Mouse (Mus musculus): Measurements from ENCODE around the gene Crygs. TPM values are rescaled to one million over a fixed set of nuclear protein-coding genes. Genes with fewer than 3 reads are reported as not detected.

Crygs gene
- total and polyA plus RNA-seq, 3 experiments: not detected

GRCm38 (mm10) chr16:22820731-22821130, 9.4 kb upstream of the Crygs start:
- Histone ChIP-seq H3K4me3 (ENCODE audit: control insufficient read depth in 1 of 2, insufficient read depth in 1 of 2, low read depth in 2 of 2, low read length in 2 of 2) (no peak overlapping the region), H3K79me2 (ENCODE audit: control insufficient read depth, insufficient read depth, low read length, poor library complexity) (no peaks in the 10 kb centered on the region), H3K9me3 (replicated peaks; ENCODE audit: insufficient read depth, low read length) (no peaks in the 10 kb centered on the region), H3K27ac (ENCODE audit: control insufficient read depth, low read depth, low read length) (no peak overlapping the region), H3K4me1 (ENCODE audit: control insufficient read depth in 1 of 2, insufficient read depth in 2 of 2, low read length in 2 of 2) (no peaks in the 10 kb centered on the region), H3K27me3 (ENCODE audit: control insufficient read depth in 1 of 2, insufficient read depth in 2 of 2, low read length in 2 of 2) (no peaks in the 10 kb centered on the region), H3K9ac (ENCODE audit: control insufficient read depth, low read depth, low read length, poor library complexity, severe bottlenecking) (no peak overlapping the region), H3K36me3 (ENCODE audit: control insufficient read depth in 1 of 2, insufficient read depth in 2 of 2, low read length in 2 of 2) (peaks cover 0 to 6% of the 10 kb centered on the region in 2 experiments; a peak in 2 of 4 replicates)
- TF ChIP-seq ZNF384 (IDR thresholded peaks at IDR 0.05; ENCODE audit: low read depth, low read length) (no peak), CTCF (IDR thresholded peaks at IDR 0.05 in 2 of 3, conservative IDR thresholded peaks at IDR 0.05 in 1 of 3; ENCODE audit: control insufficient read depth in 1 of 3, insufficient read depth in 1 of 3, low read depth in 2 of 3, low read length in 3 of 3, poor library complexity in 1 of 3, severe bottlenecking in 1 of 3) (peak in 2 of 3 experiments; percentile 20 to 25; a peak in 3 of 6 replicates)
- peak; percentile 28 for DNase-seq (ENCODE audit: low read depth, low spot score)

DNA sequence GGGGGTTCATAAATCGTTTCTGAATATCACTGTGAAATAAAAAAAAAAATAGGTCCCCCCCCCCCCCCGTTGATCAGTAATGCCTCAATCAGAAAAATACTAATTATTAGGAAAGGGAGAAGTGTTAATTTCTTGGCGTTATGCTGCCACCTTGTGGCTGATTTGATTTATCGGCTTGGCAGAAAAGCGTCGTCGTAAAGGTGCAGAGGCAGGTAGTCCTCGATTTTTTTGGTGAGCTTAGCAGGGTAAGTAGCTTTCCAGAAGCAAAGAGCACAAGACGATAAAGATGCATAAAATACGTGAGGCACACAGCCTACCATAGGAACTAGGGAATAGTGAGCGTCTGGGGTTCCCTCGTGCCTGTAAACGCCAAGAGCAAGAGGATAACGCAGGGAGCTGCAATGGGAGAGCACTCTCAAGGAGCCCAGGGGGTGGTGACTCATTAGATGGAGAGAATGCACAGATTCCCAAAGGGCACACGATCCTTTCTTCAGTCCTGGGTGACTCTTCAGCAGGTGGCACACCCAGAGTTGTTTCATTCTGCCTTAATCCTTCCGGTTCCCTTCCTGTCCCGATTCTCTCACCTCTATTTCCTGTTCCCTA, 3.8 kb downstream of the Crygs start:
- no peaks in the 10 kb centered on the region for H3K4me1 ChIP-seq (ENCODE audit: control insufficient read depth in 1 of 2, insufficient read depth in 2 of 2, low read length in 2 of 2)
- H3K4me3 ChIP-seq (ENCODE audit: control insufficient read depth in 1 of 2, insufficient read depth in 1 of 2, low read depth in 2 of 2, low read length in 2 of 2): no peak overlapping the region
- no peak overlapping the region for H3K27ac ChIP-seq (ENCODE audit: control insufficient read depth, low read depth, low read length)
- no peaks in the 10 kb centered on the region for H3K9me3 ChIP-seq (replicated peaks; ENCODE audit: insufficient read depth, low read length)
- no peak overlapping the region for H3K9ac ChIP-seq (ENCODE audit: control insufficient read depth, low read depth, low read length, poor library complexity, severe bottlenecking)
- peak; percentile 62 for DNase-seq (ENCODE audit: low read depth, low spot score)
- no peaks in the 10 kb centered on the region for H3K27me3 ChIP-seq (ENCODE audit: control insufficient read depth in 1 of 2, insufficient read depth in 2 of 2, low read length in 2 of 2)
- H3K79me2 ChIP-seq (ENCODE audit: control insufficient read depth, insufficient read depth, low read length, poor library complexity): no peaks in the 10 kb centered on the region
- peak; percentile 82 for TF ChIP-seq RAD21 (IDR thresholded peaks at IDR 0.05; ENCODE audit: low read depth, low read length)
- TF ChIP-seq ZNF384 (IDR thresholded peaks at IDR 0.05; ENCODE audit: low read depth, low read length): no peak
- TF ChIP-seq MAZ (IDR thresholded peaks at IDR 0.05; ENCODE audit: low read depth, low read length): no peak
- TF ChIP-seq ZC3H11A (IDR thresholded peaks at IDR 0.05; ENCODE audit: low read depth, low read length): peak; percentile 75
- TF ChIP-seq HCFC1 (IDR thresholded peaks at IDR 0.05; ENCODE audit: low read depth, low read length): no peak
- TF ChIP-seq NRF1 (IDR thresholded peaks at IDR 0.05; ENCODE audit: insufficient read depth, low read depth, low read length, poor library complexity, severe bottlenecking): no peak
- no peak for TF ChIP-seq BHLHE40 (IDR thresholded peaks at IDR 0.05; ENCODE audit: borderline replicate concordance, low read depth, low read length)
- TF ChIP-seq MYC (IDR thresholded peaks at IDR 0.05; ENCODE audit: low read depth, low read length): no peak
- TF ChIP-seq SMC3 (IDR thresholded peaks at IDR 0.05; ENCODE audit: low read depth, low read length): peak; percentile 81
- no peak for TF ChIP-seq MXI1 (IDR thresholded peaks at IDR 0.05; ENCODE audit: low read depth, low read length)
- peak; percentile 46 to 82 (median 62) for TF ChIP-seq CTCF (IDR thresholded peaks at IDR 0.05 in 2 of 3, conservative IDR thresholded peaks at IDR 0.05 in 1 of 3; ENCODE audit: control insufficient read depth in 1 of 3, insufficient read depth in 1 of 3, low read depth in 2 of 3, low read length in 3 of 3, poor library complexity in 1 of 3, severe bottlenecking in 1 of 3)
- no peak for TF ChIP-seq SIN3A (IDR thresholded peaks at IDR 0.05; ENCODE audit: low read length)
- H3K36me3 ChIP-seq (ENCODE audit: control insufficient read depth in 1 of 2, insufficient read depth in 2 of 2, low read length in 2 of 2): no peaks in the 10 kb centered on the region

GRCm38 (mm10) chr16:22802786-22803185, 8.6 kb downstream of the Crygs start:
- Histone ChIP-seq H3K9ac (ENCODE audit: control insufficient read depth, low read depth, low read length, poor library complexity, severe bottlenecking) (no peak overlapping the region), H3K9me3 (replicated peaks; ENCODE audit: insufficient read depth, low read length) (no peaks in the 10 kb centered on the region), H3K27me3 (ENCODE audit: control insufficient read depth in 1 of 2, insufficient read depth in 2 of 2, low read length in 2 of 2) (no peaks in the 10 kb centered on the region), H3K4me1 (ENCODE audit: control insufficient read depth in 1 of 2, insufficient read depth in 2 of 2, low read length in 2 of 2) (peaks cover 0 to 4% of the 10 kb centered on the region in 2 experiments; a peak in 2 of 4 replicates), H3K36me3 (ENCODE audit: control insufficient read depth in 1 of 2, insufficient read depth in 2 of 2, low read length in 2 of 2) (no peaks in the 10 kb centered on the region), H3K79me2 (ENCODE audit: control insufficient read depth, insufficient read depth, low read length, poor library complexity) (no peaks in the 10 kb centered on the region), H3K4me3 (ENCODE audit: control insufficient read depth in 1 of 2, insufficient read depth in 1 of 2, low read depth in 2 of 2, low read length in 2 of 2) (no peak overlapping the region), H3K27ac (ENCODE audit: control insufficient read depth, low read depth, low read length) (no peak overlapping the region)
- no peak for DNase-seq (ENCODE audit: low read depth, low spot score)
- TF ChIP-seq NELFE (IDR thresholded peaks at IDR 0.05; ENCODE audit: low read depth, low read length) (no peak), MYC (IDR thresholded peaks at IDR 0.05; ENCODE audit: low read depth, low read length) (no peak), USF2 (IDR thresholded peaks at IDR 0.05; ENCODE audit: borderline replicate concordance in 1 of 2, insufficient read depth in 1 of 2, low read depth in 1 of 2, low read length in 2 of 2) (no peak), JUND (IDR thresholded peaks at IDR 0.05; ENCODE audit: low read depth, low read length) (no peak), MAFK (IDR thresholded peaks at IDR 0.05; ENCODE audit: borderline replicate concordance, low read depth, low read length) (no peak), CTCF (IDR thresholded peaks at IDR 0.05 in 2 of 3, conservative IDR thresholded peaks at IDR 0.05 in 1 of 3; ENCODE audit: control insufficient read depth in 1 of 3, insufficient read depth in 1 of 3, low read depth in 2 of 3, low read length in 3 of 3, poor library complexity in 1 of 3, severe bottlenecking in 1 of 3) (no peak), ZC3H11A (IDR thresholded peaks at IDR 0.05; ENCODE audit: low read depth, low read length) (no peak), EP300 (IDR thresholded peaks at IDR 0.05; ENCODE audit: low read depth in 1 of 2, low read length in 2 of 2) (no peak), MXI1 (IDR thresholded peaks at IDR 0.05; ENCODE audit: low read depth, low read length) (no peak), HCFC1 (IDR thresholded peaks at IDR 0.05; ENCODE audit: low read depth, low read length) (no peak), MAX (IDR thresholded peaks at IDR 0.05; ENCODE audit: low read length) (no peak), ETS1 (IDR thresholded peaks at IDR 0.05; ENCODE audit: low read depth, low read length) (no peak), UBTF (IDR thresholded peaks at IDR 0.05; ENCODE audit: borderline replicate concordance, insufficient read depth, low read depth, low read length) (no peak), RAD21 (IDR thresholded peaks at IDR 0.05; ENCODE audit: low read depth, low read length) (no peak), GABPA (IDR thresholded peaks at IDR 0.05; ENCODE audit: low read depth, low read length) (no peak), ELF1 (IDR thresholded peaks at IDR 0.05; ENCODE audit: low read depth, low read length) (no peak)
